Mouse (Mus musculus): Measurements from ENCODE around the gene Apobr.
A peak's percentile ranks its signal among the peaks of the same experiment; 100 is the strongest.

DNA sequence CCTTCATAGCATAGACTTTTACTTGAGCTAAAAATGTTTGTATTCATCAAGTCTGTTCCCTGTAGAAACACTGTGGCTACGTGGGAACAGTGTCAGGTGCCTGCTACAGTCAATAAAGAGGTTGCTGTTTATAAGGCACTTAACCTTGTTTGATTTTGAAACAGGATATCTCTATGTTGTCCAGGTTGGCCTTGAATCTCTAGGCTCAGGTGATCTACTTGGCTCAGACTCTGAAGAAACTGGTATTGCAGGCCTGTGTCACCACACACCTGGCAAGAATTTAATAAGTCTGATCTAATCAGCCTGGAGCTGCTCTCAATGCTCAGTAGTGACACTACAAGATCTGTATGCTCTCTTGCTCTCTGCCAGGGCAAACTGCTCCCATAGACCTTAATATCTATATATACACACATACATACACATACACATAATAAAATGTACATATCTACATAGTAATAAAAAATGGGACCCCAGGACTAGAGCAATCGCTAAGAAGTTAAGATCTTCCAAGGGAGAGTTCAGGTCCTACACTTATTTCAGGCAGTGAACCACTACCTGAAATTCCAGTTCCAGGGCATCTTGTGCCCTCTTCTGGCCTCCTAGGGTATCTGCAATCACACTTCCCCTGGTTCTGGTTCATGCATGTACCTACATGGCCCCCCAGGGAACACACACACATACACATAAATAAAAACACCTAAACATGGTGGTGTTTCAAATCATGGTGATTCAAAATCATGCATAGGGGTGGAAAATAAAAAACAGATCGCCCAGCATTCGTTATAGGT, 52.2 kb downstream of the Apobr start:
- peak; percentile 56 for TF ChIP-seq CTCF (IDR thresholded peaks at IDR 0.05; ENCODE audit: insufficient read depth, low read length)
- no peak for TF ChIP-seq POLR2A (IDR thresholded peaks at IDR 0.05; ENCODE audit: borderline replicate concordance, extremely low read depth, low read depth, low read length)
